Mouse (Mus musculus) cerebellum, postnatal 10 days (tissue): Measurements from ENCODE around the gene Cd164l2.

Source experiments
- DNase-seq, 2 experiments: peaks; one replicate each; pipeline ENCODE4 v3.0.0; 2021; ENCODE audit warnings: mixed read lengths in 2 of 2

Gene Cd164l2

GRCm38 (mm10) chr4:133223875-133224274 lies 11.9 kb downstream of the Cd164l2 start:
- DNase-seq, result no peak

- DNase-seq, result peak in 1 of 2 experiments; percentile 52
Observed at GRCm38 (mm10) chr4:133226073-133226472, 14.1 kb downstream of the Cd164l2 start.

GRCm38 (mm10) chr4:133227636-133228035 lies 15.7 kb downstream of the Cd164l2 start:
- DNase-seq, result peak; percentile 66 to 70

- DNase-seq, result peak in 1 of 2 experiments; percentile 37
Observed at GRCm38 (mm10) chr4:133229582-133229981, 17.7 kb downstream of the Cd164l2 start.

- peak; percentile 48 to 51 for DNase-seq
Observed at GRCm38 (mm10) chr4:133233285-133233976, 21.5 kb downstream of the Cd164l2 start.

- DNase-seq, result no peak
Observed at GRCm38 (mm10) chr4:133234771-133235170, 22.8 kb downstream of the Cd164l2 start.

GRCm38 (mm10) chr4:133235415-133235814 lies 23.5 kb downstream of the Cd164l2 start:
- no peak for DNase-seq

GRCm38 (mm10) chr4:133237911-133238310 lies 26.0 kb downstream of the Cd164l2 start:
- DNase-seq, result no peak

- no peak for DNase-seq
Observed at GRCm38 (mm10) chr4:133240490-133240921, 28.6 kb downstream of the Cd164l2 start, which contains the start of gene Map3k6. Gene Map3k6 (plus strand): TSS chr4:133240818.

- DNase-seq, result peak; percentile 93 to 94
Observed at GRCm38 (mm10) chr4:133240934-133241908, 29.3 kb downstream of the Cd164l2 start.

GRCm38 (mm10) chr4:133241910-133242309 lies 30.0 kb downstream of the Cd164l2 start:
- no peak for DNase-seq

- no peak for DNase-seq
Observed at GRCm38 (mm10) chr4:133242710-133243109, 30.8 kb downstream of the Cd164l2 start.

GRCm38 (mm10) chr4:133243538-133243937 lies 31.6 kb downstream of the Cd164l2 start:
- DNase-seq, result no peak

GRCm38 (mm10) chr4:133244289-133244688 lies 32.4 kb downstream of the Cd164l2 start:
- no peak for DNase-seq

GRCm38 (mm10) chr4:133247072-133247471 lies 35.1 kb downstream of the Cd164l2 start:
- no peak for DNase-seq

- DNase-seq, result no peak
Observed at GRCm38 (mm10) chr4:133247806-133248449, 36.0 kb downstream of the Cd164l2 start.

- peak; percentile 95 to 97 for DNase-seq
Observed at GRCm38 (mm10) chr4:133250609-133251008, 38.7 kb downstream of the Cd164l2 start.

GRCm38 (mm10) chr4:133251214-133251613 lies 39.3 kb downstream of the Cd164l2 start:
- peak; percentile 48 to 52 for DNase-seq

- peak in 1 of 2 experiments; percentile 45 for DNase-seq
Observed at GRCm38 (mm10) chr4:133252089-133252488, 40.2 kb downstream of the Cd164l2 start.

GRCm38 (mm10) chr4:133253412-133253811 lies 41.5 kb downstream of the Cd164l2 start:
- DNase-seq, result peak; percentile 43 to 46

GRCm38 (mm10) chr4:133255392-133255791 lies 43.5 kb downstream of the Cd164l2 start:
- DNase-seq, result no peak

GRCm38 (mm10) chr4:133256820-133257219 lies 44.9 kb downstream of the Cd164l2 start:
- no peak for DNase-seq

- no peak for DNase-seq
Observed at GRCm38 (mm10) chr4:133257230-133257629, 45.3 kb downstream of the Cd164l2 start.
